Comparison of ENCODE assay signal across 15 mouse cellular contexts in the genomic region with DNA sequence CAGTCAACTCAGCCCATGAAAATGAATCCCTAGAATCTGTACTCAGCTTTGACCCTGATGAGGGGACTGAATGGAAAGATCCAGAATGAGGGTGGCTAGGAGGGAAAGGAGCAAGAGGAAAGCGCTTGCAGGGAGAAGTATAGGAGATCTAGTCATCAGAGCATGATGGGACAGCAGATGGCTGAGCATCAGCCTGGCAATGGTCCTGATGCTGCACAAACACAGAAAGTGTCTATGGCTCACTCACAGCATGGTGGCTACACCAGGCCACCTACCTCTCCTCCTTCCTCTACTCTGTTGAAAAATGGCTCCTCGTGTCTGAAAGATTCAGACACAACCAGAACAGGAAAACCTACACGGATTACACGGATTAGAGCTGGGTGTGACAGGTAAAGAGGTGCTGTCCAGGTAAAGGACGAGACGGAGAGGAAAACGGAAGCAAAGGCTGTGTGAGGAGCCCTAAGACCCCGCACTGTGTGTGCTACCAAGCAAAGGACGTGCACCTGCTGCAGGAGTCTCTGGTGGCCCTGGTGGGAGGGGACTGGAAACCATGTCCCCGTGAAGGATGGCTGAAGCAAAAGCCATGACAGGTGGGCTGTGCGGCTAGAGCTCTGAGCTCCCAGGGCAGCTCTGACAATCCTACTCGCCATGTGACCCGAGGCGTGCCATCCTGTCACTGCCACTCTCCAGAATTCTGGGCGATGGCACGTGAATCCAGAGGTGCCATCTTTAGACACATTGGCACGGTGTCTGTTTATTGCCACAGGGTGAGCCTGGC. TPM values are rescaled to one million over a fixed set of nuclear protein-coding genes. Genes with fewer than 3 reads are reported as not detected.
DNase-seq lines count a peak whose midpoint lies in the region; TF ChIP-seq lines count a peak whose summit lies in the region.
"Had no signal": no experiment of that assay in that cellular context is flagged by ENCODE, and none has a peak within 500 bp of the region (broad histone marks: within the 10 kb centered on the region; RNA-seq: fewer than 3 reads in every experiment).

No protein-coding gene starts in this region.

- peak; percentile 47 for DNase-seq in left cerebral cortex, adult 18-20 months (ENCODE audit: low spot score in 2 of 2)
- no peak for DNase-seq in left cerebral cortex, adult 8-10 months (ENCODE audit: low spot score in 2 of 2)
- no peak for DNase-seq in CH12.LX (ENCODE audit: extremely low read depth)
- DNase-seq in cerebellum, adult 11 months = peak; percentile 60
- DNase-seq in layer of hippocampus, adult 18-20 months (ENCODE audit: low spot score in 2 of 2) = peak; percentile 49 to 80
- DNase-seq in lung, postnatal 10 days = no peak
- no peak for DNase-seq in adrenal gland, adult 8-10 months
- DNase-seq in kidney, postnatal 14 days = no peak
- DNase-seq: adrenal gland, postnatal 10 days; gastrocnemius, postnatal 14 days had no signal

- peaks cover 7% of the 10 kb centered on the region for H3K9me3 ChIP-seq in CH12.LX (replicated peaks; ENCODE audit: low read length)
- H3K9me3 ChIP-seq: forebrain, embryonic 15.5 days; hindbrain, embryonic 12.5 days; kidney, embryonic 15.5 days; liver, embryonic 12.5 days; midbrain, embryonic 13.5 days had no signal

- in situ Hi-C loops in CH12.LX (cut with MboI; ENCODE audit: low pct_ligation_motif_present, low pct_unique_long_range_greater_than_20kb, low sequenced_read_pairs) = no loop called here

- H3K79me2 ChIP-seq in CH12.LX (replicated peaks; ENCODE audit: control insufficient read depth, extremely low read depth, insufficient read depth, poor library complexity, severe bottlenecking) = peaks cover 16% of the 10 kb centered on the region

- no peaks in the 10 kb centered on the region for H3K27me3 ChIP-seq in CH12.LX (replicated peaks)
- H3K27me3 ChIP-seq: forebrain, embryonic 15.5 days had no signal

- peaks cover 56 to 92% of the 10 kb centered on the region in 2 experiments for H3K4me1 ChIP-seq in CH12.LX (ENCODE audit: control insufficient read depth in 1 of 2, insufficient read depth in 2 of 2)
- H3K4me1 ChIP-seq: forebrain, embryonic 15.5 days; liver, embryonic 12.5 days had no signal

- peak overlapping the region; percentile 4; the same call in 1 of the 2 replicates for H3K9ac ChIP-seq in CH12.LX (ENCODE audit: insufficient read depth, low read depth)
- H3K9ac ChIP-seq: forebrain, embryonic 15.5 days; hindbrain, embryonic 12.5 days; kidney, embryonic 15.5 days; liver, embryonic 12.5 days; midbrain, embryonic 13.5 days had no signal

- peak overlapping the region; percentile 32 for H3K4me2 ChIP-seq in CH12.LX (ENCODE audit: insufficient read depth, low read depth, poor library complexity, severe bottlenecking)
- H3K4me2 ChIP-seq: forebrain, embryonic 15.5 days; hindbrain, embryonic 12.5 days; kidney, embryonic 15.5 days; liver, embryonic 12.5 days; midbrain, embryonic 13.5 days had no signal

- H3K36me3 ChIP-seq in CH12.LX (replicated peaks in 1 of 2; ENCODE audit: control insufficient read depth in 1 of 2, insufficient read depth in 1 of 2, low read length in 1 of 2) = peaks cover 78 to 83% of the 10 kb centered on the region in 2 experiments
- H3K36me3 ChIP-seq: kidney, embryonic 15.5 days; liver, embryonic 12.5 days had no signal

- peak overlapping the region; percentile 98 for H3K27ac ChIP-seq in CH12.LX (ENCODE audit: insufficient read depth, low read depth)
- H3K27ac ChIP-seq: forebrain, embryonic 15.5 days; hindbrain, embryonic 12.5 days; kidney, embryonic 15.5 days; liver, embryonic 12.5 days; midbrain, embryonic 13.5 days had no signal

- TF ChIP-seq RAD21 in CH12.LX (IDR thresholded peaks at IDR 0.05; ENCODE audit: low read depth, low read length) = no peak

- H3K4me3 ChIP-seq in CH12.LX (replicated peaks in 1 of 3; ENCODE audit: low read depth in 2 of 3, low read length in 2 of 3, poor library complexity in 1 of 3) = peak overlapping the region in 1 of 3 experiments; percentile 23
- H3K4me3 ChIP-seq: forebrain, embryonic 15.5 days; hindbrain, embryonic 12.5 days; kidney, embryonic 15.5 days; liver, embryonic 12.5 days; midbrain, embryonic 13.5 days had no signal

- TF ChIP-seq CTCF in CH12.LX (conservative IDR thresholded peaks at IDR 0.05 in 1 of 2, IDR thresholded peaks at IDR 0.05 in 1 of 2; ENCODE audit: low read depth in 2 of 2, low read length in 2 of 2) = no peak

- peak; percentile 4; the same call in 1 of the 2 replicates for TF ChIP-seq EP300 in CH12.LX (IDR thresholded peaks at IDR 0.05; ENCODE audit: low read length)

- TF ChIP-seq POLR2A in CH12.LX (IDR thresholded peaks at IDR 0.05; ENCODE audit: low read depth, low read length) = no peak

- dilution Hi-C loops in CH12.LX (cut with MboI; ENCODE audit: extremely low pct_ligation_motif_present, extremely low pct_unique_long_range_greater_than_20kb, low sequenced_read_pairs) = no loop called here

TF ChIP-seq in CH12.LX, 34 proteins besides CTCF, POLR2A, EP300 and RAD21:
- no peak for TF ChIP-seq MYC (IDR thresholded peaks at IDR 0.05; ENCODE audit: low read depth, low read length)
- TF ChIP-seq ZMIZ1 (IDR thresholded peaks at IDR 0.05; ENCODE audit: low read depth, low read length) = no peak
- peak; percentile 78; the same call in 1 of the 2 replicates for TF ChIP-seq MXI1 (IDR thresholded peaks at IDR 0.05; ENCODE audit: low read depth, low read length)
- TF ChIP-seq RCOR1 (conservative IDR thresholded peaks at IDR 0.05; ENCODE audit: low read depth, low read length) = no peak
- TF ChIP-seq IRF4 (IDR thresholded peaks at IDR 0.05; ENCODE audit: low read depth, low read length) = no peak
- 0 out of 2 replicates have a peak, but pooled peaks have one; percentile 35 for TF ChIP-seq UBTF (IDR thresholded peaks at IDR 0.05; ENCODE audit: low read depth, low read length)
- peak; percentile 39 for TF ChIP-seq MAX (IDR thresholded peaks at IDR 0.05; ENCODE audit: low read length)
- TF ChIP-seq USF2 (conservative IDR thresholded peaks at IDR 0.05; ENCODE audit: low read depth, low read length) = no peak; the same call in 1 of the 2 replicates
- TF ChIP-seq SIN3A (IDR thresholded peaks at IDR 0.05; ENCODE audit: low read length) = peak; percentile 40
- TF ChIP-seq JUND (conservative IDR thresholded peaks at IDR 0.05; ENCODE audit: low read depth, low read length) = no peak
- TF ChIP-seq NRF1 (IDR thresholded peaks at IDR 0.05; ENCODE audit: low read depth, low read length) = no peak
- TF ChIP-seq CHD2 (IDR thresholded peaks at IDR 0.05; ENCODE audit: low read length) = no peak
- peak; percentile 20; the same call in 1 of the 2 replicates for TF ChIP-seq USF1 (IDR thresholded peaks at IDR 0.05; ENCODE audit: low read depth, low read length)
- TF ChIP-seq POLR2AphosphoS2 (IDR thresholded peaks at IDR 0.05; ENCODE audit: low read depth, low read length) = peak; percentile 11; the same call in 1 of the 2 replicates

RNA-seq across cellular contexts. Expression of a gene that starts 40.0 kb away (rescaled TPM):
- total RNA-seq in left cerebral cortex, adult 18-20 months (2021) = 10 to 100 TPM; 34.9 TPM
- total RNA-seq in left cerebral cortex, adult 8-10 months (2022) = 10 to 100 TPM; 36.8 to 40.0 (median 37.1) TPM
- total RNA-seq in CH12.LX (2012; rRNA removed) = 11.2 and 11.8 TPM in 2 replicates
- total RNA-seq in CH12.LX (2014; rRNA removed) = 2.8 and 3.4 TPM in 2 replicates
- 11.9 and 13.3 TPM in 2 replicates for polyA plus RNA-seq in CH12.LX (2012; ENCODE audit: insufficient read length, low read depth)
- 10 to 100 TPM; 30.9 to 33.2 TPM for total RNA-seq in layer of hippocampus, adult 18-20 months (2021)
- 10 to 100 TPM; 20.2 to 25.0 (median 22.1) TPM for total RNA-seq in adrenal gland, adult 8-10 months (2022)

RNA-seq across cellular contexts. Expression of a gene that starts 40.2 kb away (rescaled TPM):
- total RNA-seq in left cerebral cortex, adult 18-20 months (2021) = 100 to 1,000 TPM; 176 TPM
- 100 to 1,000 TPM; 201 to 224 (median 207) TPM for total RNA-seq in left cerebral cortex, adult 8-10 months (2022)
- total RNA-seq in CH12.LX (2012; rRNA removed) = 0.88 and 2.1 TPM in 2 replicates
- total RNA-seq in CH12.LX (2014; rRNA removed) = 0.80 and 1.0 TPM in 2 replicates
- polyA plus RNA-seq in CH12.LX (2012; ENCODE audit: insufficient read length, low read depth) = 1.5 and 2.0 TPM in 2 replicates
- total RNA-seq in layer of hippocampus, adult 18-20 months (2021) = 100 to 1,000 TPM; 213 to 225 TPM
- 10 to 100 TPM; 13.8 to 43.0 (median 24.7) TPM for total RNA-seq in adrenal gland, adult 8-10 months (2022)

Comparison
In these comparisons a context has a peak if more than half of its experiments do, and no peak if none do; other contexts are left out.
1. DNase-seq: peak in left cerebral cortex, adult 18-20 months (2 of 2), cerebellum, adult 11 months (single experiment) and layer of hippocampus, adult 18-20 months (2 of 2); none in left cerebral cortex, adult 8-10 months (0 of 2), CH12.LX (single experiment), lung, postnatal 10 days (single experiment), adrenal gland, adult 8-10 months (single experiment) and kidney, postnatal 14 days (single experiment).
2. RNA of a gene that starts 40.2 kb away (total RNA-seq): 213 to 225 TPM in layer of hippocampus, adult 18-20 months, 201 to 224 TPM in left cerebral cortex, adult 8-10 months, 176 TPM in left cerebral cortex, adult 18-20 months and 13.8 to 43.0 TPM in adrenal gland, adult 8-10 months; 0.80 to 2.1 TPM in CH12.LX; every median in the first group is over 4 times any median in the second.